Mouse (Mus musculus) right cerebral cortex, adult 2 months (tissue): ENCODE measurements around the gene 2010111I01Rik.
"Not testable (repeated sequence)": the region's sequence is repeated elsewhere in the genome, so short reads cannot be mapped to it uniquely, and the experiment has no call there.

Experiments used
- DNase-seq, 2 experiments: peaks; one replicate each; pipeline ENCODE4 v3.0.0; 2021 to 2022; ENCODE audit warnings: low spot score in 2 of 2

Gene 2010111I01Rik

DNA sequence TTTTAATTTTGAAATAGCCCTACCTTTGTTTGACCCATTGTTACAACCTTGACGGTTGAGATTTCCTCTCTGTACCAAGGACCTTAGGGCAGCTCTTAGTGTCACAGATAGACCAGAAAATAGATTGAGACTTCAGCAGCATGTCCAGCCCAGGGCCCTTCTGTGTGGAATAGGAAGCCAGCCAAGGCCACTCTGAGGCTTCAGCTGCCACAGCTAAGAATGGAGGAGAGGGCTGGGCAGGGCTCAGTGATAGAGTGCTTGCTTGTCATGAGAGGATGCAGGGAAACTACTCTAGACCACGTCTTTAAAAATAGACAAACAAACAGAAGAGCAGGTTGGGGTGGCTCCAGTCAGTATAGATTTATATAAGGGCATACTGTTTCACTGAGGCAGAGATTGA, 234.9 kb downstream of the 2010111I01Rik start:
- DNase-seq = no peak

GRCm38 (mm10) chr13:63203502-63204278, 239.0 kb downstream of the 2010111I01Rik start:
- no peak for DNase-seq

DNA sequence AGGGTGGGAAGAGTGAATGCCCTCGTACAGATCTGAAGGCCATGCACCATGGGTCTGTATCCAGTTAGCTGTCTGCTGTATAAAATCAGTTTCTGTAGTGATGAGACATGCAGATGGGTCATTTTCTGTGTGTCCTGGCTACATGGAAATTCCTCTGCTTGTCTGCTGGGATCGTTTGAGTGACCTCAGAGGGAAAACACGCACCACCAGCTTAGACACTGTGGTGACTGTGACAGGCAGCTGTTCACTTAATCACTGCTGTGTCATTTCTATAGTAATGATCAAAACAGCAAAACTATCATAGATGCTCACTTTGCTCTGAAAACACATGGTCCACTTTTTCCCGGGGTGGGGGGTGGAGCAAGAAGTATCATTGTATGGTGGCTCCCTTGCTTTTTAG, 241.1 kb downstream of the 2010111I01Rik start:
- DNase-seq = no peak

DNA sequence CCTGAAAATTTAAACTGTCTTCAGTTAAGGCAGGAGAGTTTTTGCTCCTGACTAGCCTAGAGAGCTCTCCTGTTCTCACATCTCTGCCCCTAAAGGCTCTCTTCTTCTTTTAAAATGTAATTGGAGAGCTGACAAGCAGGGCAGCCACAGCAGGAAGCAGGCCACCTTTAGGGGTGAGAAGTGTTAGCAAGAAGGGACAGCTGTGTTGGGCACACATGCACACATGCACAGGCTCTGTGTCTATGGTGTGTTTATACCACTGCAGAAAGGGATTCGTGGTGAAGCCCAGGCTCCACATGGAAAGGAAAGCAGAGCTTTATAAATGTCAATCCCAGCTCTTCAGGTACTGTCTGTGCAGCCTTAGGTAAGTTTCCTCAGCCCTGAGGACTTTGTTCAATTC, 241.7 kb downstream of the 2010111I01Rik start:
- DNase-seq = no peak

- no peak for DNase-seq
Measured at GRCm38 (mm10) chr13:63216537-63216936, 251.8 kb downstream of the 2010111I01Rik start.

GRCm38 (mm10) chr13:63223026-63223770, 258.5 kb downstream of the 2010111I01Rik start:
- no peak for DNase-seq

- DNase-seq = no peak
Measured at GRCm38 (mm10) chr13:63225796-63226583, 261.3 kb downstream of the 2010111I01Rik start.

- no peak for DNase-seq
Measured at GRCm38 (mm10) chr13:63227785-63228184, 263.1 kb downstream of the 2010111I01Rik start.

- DNase-seq = no peak
Measured at GRCm38 (mm10) chr13:63230955-63231701, 266.4 kb downstream of the 2010111I01Rik start.

GRCm38 (mm10) chr13:63231702-63232070, 267.0 kb downstream of the 2010111I01Rik start:
- DNase-seq = no peak

DNA sequence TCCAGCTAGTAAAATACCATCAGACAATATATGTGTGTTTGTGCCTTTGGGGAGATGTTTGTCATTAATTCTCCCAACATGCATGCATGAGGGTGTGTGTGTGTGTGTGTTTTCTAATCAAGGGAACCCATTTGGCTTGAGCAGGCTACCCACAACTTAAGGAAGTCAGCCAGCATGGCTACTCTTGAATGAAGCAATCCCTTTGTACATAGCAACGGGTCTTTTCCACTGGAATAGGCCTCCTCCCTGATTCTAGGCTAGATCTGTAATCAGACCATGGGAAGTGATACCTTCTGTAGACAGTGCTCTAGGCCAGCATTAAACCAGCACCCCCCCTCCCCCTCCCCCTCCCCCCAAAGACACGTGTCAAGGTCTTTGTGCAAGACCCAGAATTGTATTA, 267.9 kb downstream of the 2010111I01Rik start:
- no peak for DNase-seq

- not testable (repeated sequence) for DNase-seq
Measured at GRCm38 (mm10) chr13:63234520-63234919, 269.8 kb downstream of the 2010111I01Rik start.

GRCm38 (mm10) chr13:63235551-63235950, 270.9 kb downstream of the 2010111I01Rik start:
- no peak for DNase-seq

DNA sequence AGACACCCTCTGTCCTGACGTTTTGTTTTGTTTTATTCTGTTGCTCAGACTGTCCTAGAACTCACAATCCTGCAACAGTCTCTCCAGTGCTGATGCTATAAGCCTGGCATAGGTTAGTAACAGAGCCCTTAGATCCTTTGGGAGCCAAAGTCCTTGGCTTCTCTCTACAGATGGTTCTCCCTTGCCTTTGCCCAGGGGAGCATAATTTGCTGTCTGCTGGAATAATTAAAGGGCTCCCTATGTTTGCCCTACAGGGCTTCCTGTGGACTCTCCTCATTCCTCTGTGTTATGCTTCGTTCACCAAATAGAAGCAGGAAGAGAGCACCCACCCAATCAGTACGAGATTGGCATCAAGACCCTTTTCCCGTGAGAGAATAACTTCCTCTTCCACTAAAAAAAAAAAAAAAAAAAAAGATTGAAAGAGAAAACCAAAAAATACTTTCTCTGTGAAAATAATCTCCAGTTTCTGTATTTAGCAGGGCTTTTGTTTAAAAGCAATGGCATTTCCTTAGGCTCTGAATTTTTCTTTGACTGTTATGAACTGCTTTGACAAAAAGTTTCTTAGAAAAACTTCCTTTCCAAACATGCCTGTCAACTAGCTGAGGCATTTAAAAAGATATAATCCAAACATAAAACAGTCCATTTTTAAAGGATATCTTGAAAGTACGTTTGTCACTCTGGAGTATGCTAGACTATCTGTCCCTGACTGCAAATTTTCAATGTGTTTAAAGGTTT, 271.6 kb downstream of the 2010111I01Rik start:
- no peak for DNase-seq

DNA sequence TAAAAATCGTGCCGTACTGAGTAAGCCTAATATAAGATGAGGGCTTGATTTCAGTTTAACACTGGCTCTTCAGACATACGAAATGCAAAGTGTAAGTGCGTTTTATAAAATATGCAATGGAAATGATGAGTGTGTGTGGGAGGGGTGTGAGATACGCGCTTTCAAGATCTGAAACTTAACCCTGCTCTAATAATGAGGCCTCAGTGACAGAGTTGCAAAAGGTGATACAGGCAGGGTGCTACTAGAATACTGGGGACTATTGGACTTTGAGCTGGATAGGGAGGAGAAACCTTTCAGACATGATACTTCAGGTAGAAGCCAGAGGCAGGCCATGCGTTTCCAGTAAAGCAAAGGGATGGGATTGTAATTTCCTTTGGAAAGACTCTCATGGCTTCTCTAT, 273.4 kb downstream of the 2010111I01Rik start:
- DNase-seq = no peak

DNA sequence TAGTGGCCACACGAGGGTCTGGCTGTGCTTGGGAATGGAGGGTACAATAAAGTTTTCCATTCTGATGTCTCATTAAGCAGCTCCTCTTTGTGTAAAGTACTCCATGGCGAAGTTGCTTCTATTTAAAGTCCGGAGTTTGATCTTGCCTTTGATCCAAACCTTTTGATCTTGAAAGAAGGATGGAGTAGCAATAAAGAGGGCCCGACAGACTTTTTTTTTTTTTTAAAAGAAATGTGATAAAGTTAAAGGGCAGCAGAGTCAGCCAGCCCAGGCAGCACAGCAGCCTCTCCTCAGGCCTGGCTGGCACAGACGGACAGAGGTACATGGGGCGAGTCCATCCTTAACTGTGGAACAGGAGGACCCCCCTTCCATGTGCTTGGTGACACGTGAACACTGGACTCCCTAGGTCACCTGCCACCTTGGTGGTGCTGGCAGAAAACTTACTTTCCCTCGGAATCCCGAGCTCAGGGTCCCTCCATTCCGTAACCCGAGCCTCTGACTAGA, 274.7 kb downstream of the 2010111I01Rik start:
- DNase-seq = no peak

DNA sequence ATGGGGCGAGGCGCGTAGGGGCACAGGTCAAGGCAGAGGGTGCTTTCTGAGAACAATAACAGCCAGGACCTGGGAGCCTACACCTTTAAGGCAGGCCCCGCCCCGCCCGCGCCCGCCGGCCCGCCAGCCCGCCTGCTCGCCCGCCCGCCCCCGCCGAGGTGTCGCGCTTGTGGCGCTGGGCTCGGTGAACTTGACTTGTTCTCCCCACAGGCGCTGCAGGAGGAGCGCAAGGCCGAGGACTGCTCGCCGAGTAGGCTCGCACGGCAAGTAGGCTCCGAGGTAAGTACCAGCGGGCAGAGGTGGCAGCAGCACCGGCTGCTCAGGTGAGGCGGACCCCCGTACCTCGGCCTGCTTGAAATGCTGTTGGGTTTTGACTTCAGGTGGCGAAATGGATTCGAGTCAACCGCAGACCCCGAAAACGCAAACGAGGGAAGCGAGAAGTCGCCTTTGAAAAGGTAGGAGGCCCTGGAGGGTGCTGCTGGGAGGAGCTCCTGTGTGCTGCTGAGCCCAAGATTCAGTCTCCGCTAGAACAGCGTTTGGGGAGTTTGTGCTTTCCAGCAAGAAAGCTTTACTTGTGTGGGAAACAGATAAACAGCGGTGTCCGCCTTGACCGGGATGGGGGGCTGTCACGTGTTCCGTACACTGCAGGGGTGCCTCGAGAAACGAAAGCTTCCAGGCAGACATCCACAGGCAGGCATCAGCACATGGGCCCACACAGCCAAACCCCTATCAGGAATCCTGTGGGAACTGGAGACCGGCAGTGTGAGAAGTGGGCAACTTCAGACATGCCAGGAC, 275.4 kb downstream of the 2010111I01Rik start:
- DNase-seq = peak; percentile 72 to 75

DNA sequence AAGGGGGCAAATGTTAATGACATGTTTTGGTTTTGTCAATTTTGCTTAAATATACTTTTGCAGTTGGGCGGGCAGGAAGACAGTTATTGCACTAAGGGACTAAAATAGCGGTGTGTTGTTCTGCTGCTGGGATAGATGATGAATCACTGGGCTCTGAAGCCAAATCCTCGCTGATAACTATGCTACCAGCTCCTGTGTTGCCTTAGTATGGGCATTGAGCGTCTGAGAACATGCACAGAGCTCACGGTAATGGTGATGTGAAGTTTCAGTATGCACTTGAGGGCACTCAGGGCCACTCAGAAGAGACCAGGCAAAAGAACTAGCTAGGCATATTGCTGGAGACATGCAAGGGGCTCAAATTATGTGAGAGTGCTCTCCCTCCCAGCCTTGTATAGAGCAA, 276.1 kb downstream of the 2010111I01Rik start:
- DNase-seq = peak in 1 of 2 experiments; percentile 58

GRCm38 (mm10) chr13:63241665-63242064, 277.0 kb downstream of the 2010111I01Rik start:
- DNase-seq = no peak
